Mouse (Mus musculus): ENCODE measurements around the gene Kcnj15. TPM values are rescaled to one million over a fixed set of nuclear protein-coding genes. Genes with fewer than 3 reads are reported as not detected.
A peak's percentile ranks its signal among the peaks of the same experiment; 100 is the strongest.

The Kcnj15 gene
- polyA plus RNA-seq, 1 experiment from 2014 or later = 0.28 TPM

GRCm38 (mm10) chr16:95321945-95322625 lies 64.7 kb downstream of the Kcnj15 start:
- Histone ChIP-seq H3K27me3 (replicated peaks) (no peaks in the 10 kb centered on the region), H3K36me3 (no peaks in the 10 kb centered on the region), H3K27ac (no peak overlapping the region), H3K4me1 (replicated peaks) (no peaks in the 10 kb centered on the region), H3K4me2 (replicated peaks) (no peak overlapping the region), H3K4me3 (replicated peaks) (no peak overlapping the region), H3K9ac (no peak overlapping the region), H3K9me3 (no peaks in the 10 kb centered on the region)
- WGBS = 67% methylated on average over 9 of the region's 9 CpGs
- no peak for ATAC-seq

- Histone ChIP-seq H3K9ac (no peak overlapping the region), H3K27ac (no peak overlapping the region), H3K4me3 (replicated peaks) (no peak overlapping the region), H3K4me1 (replicated peaks) (no peaks in the 10 kb centered on the region), H3K27me3 (replicated peaks) (no peaks in the 10 kb centered on the region), H3K4me2 (replicated peaks) (no peak overlapping the region), H3K36me3 (no peaks in the 10 kb centered on the region), H3K9me3 (no peaks in the 10 kb centered on the region)
- no peak for ATAC-seq
- WGBS = 82% methylated on average over 5 of the region's 5 CpGs
Measured at GRCm38 (mm10) chr16:95332159-95332558, 74.8 kb downstream of the Kcnj15 start.

- Histone ChIP-seq H3K27me3 (replicated peaks) (no peaks in the 10 kb centered on the region), H3K4me3 (replicated peaks) (no peak overlapping the region), H3K9me3 (no peaks in the 10 kb centered on the region), H3K4me1 (replicated peaks) (peaks cover 6% of the 10 kb centered on the region; the same call in 1 of the 2 replicates), H3K9ac (no peak overlapping the region), H3K4me2 (replicated peaks) (peak overlapping the region; percentile 49), H3K27ac (no peak overlapping the region), H3K36me3 (no peaks in the 10 kb centered on the region)
- ATAC-seq = peak; percentile 89
- 25% methylated on average over 28 of the region's 28 CpGs for WGBS
Measured at GRCm38 (mm10) chr16:95340885-95341791, 83.8 kb downstream of the Kcnj15 start.

GRCm38 (mm10) chr16:95342030-95342429 lies 84.7 kb downstream of the Kcnj15 start:
- Histone ChIP-seq H3K4me2 (replicated peaks) (0 out of 2 replicates have a peak overlapping the region, but pooled peaks have one; percentile 49), H3K9ac (no peak overlapping the region), H3K9me3 (no peaks in the 10 kb centered on the region), H3K27ac (no peak overlapping the region), H3K4me3 (replicated peaks) (no peak overlapping the region), H3K4me1 (replicated peaks) (peaks cover 8% of the 10 kb centered on the region; the same call in 1 of the 2 replicates), H3K27me3 (replicated peaks) (no peaks in the 10 kb centered on the region), H3K36me3 (no peaks in the 10 kb centered on the region)
- 0 out of 2 replicates have a peak, but pooled peaks have one; percentile 9 for ATAC-seq
- WGBS = 73% methylated on average over 8 of the region's 8 CpGs

GRCm38 (mm10) chr16:95344961-95345360 lies 87.6 kb downstream of the Kcnj15 start:
- ATAC-seq = no peak

GRCm38 (mm10) chr16:95345882-95346281 lies 88.5 kb downstream of the Kcnj15 start:
- 3% methylated on average over 5 of the region's 7 CpGs for WGBS
- ATAC-seq = no peak
- Histone ChIP-seq H3K36me3 (no peaks in the 10 kb centered on the region), H3K9ac (no peak overlapping the region), H3K4me2 (replicated peaks) (no peak overlapping the region), H3K4me3 (replicated peaks) (no peak overlapping the region), H3K27ac (no peak overlapping the region), H3K4me1 (replicated peaks) (peaks cover 9% of the 10 kb centered on the region; the same call in 1 of the 2 replicates), H3K27me3 (replicated peaks) (no peaks in the 10 kb centered on the region), H3K9me3 (no peaks in the 10 kb centered on the region)

More at GRCm38 (mm10) chr16:95344961-95345360, 87.6 kb downstream of the Kcnj15 start:
- no peaks in the 10 kb centered on the region for H3K9me3 ChIP-seq
- H3K36me3 ChIP-seq = no peaks in the 10 kb centered on the region
- no peak overlapping the region for H3K4me3 ChIP-seq (replicated peaks)
- H3K4me1 ChIP-seq (replicated peaks) = peaks cover 13% of the 10 kb centered on the region; the same call in 1 of the 2 replicates
- no peak overlapping the region for H3K27ac ChIP-seq
- H3K4me2 ChIP-seq (replicated peaks) = no peak overlapping the region
- H3K27me3 ChIP-seq (replicated peaks) = no peaks in the 10 kb centered on the region
- WGBS = 66% methylated on average over 10 of the region's 10 CpGs
- no peak overlapping the region for H3K9ac ChIP-seq

GRCm38 (mm10) chr16:95347202-95347601 lies 89.8 kb downstream of the Kcnj15 start:
- H3K9ac ChIP-seq = no peak overlapping the region
- no peaks in the 10 kb centered on the region for H3K9me3 ChIP-seq
- no peak overlapping the region for H3K4me2 ChIP-seq (replicated peaks)
- peaks cover 7% of the 10 kb centered on the region; the same call in 1 of the 2 replicates for H3K4me1 ChIP-seq (replicated peaks)
- H3K36me3 ChIP-seq = no peaks in the 10 kb centered on the region
- H3K4me3 ChIP-seq (replicated peaks) = no peak overlapping the region
- H3K27ac ChIP-seq = 0 out of 2 replicates have a peak overlapping the region, but pooled peaks have one; percentile 4
- no peaks in the 10 kb centered on the region for H3K27me3 ChIP-seq (replicated peaks)
- WGBS = 15% methylated on average over 3 of the region's 3 CpGs
- peak; percentile 55 for ATAC-seq

- H3K27ac ChIP-seq = no peak overlapping the region
Measured at GRCm38 (mm10) chr16:95348555-95348954, 91.2 kb downstream of the Kcnj15 start.

GRCm38 (mm10) chr16:95349344-95349743 lies 92.0 kb downstream of the Kcnj15 start:
- no peak overlapping the region for H3K9ac ChIP-seq
- H3K9me3 ChIP-seq = no peaks in the 10 kb centered on the region
- H3K27ac ChIP-seq = no peak overlapping the region
- H3K4me1 ChIP-seq (replicated peaks) = peaks cover 7% of the 10 kb centered on the region; the same call in 1 of the 2 replicates
- no peaks in the 10 kb centered on the region for H3K36me3 ChIP-seq
- ATAC-seq = no peak
- H3K4me3 ChIP-seq (replicated peaks) = no peak overlapping the region
- H3K27me3 ChIP-seq (replicated peaks) = no peaks in the 10 kb centered on the region
- no peak overlapping the region for H3K4me2 ChIP-seq (replicated peaks)
- WGBS = 93% methylated on average over 6 of the region's 6 CpGs

More at GRCm38 (mm10) chr16:95348555-95348954, 91.2 kb downstream of the Kcnj15 start:
- Histone ChIP-seq H3K4me1 (replicated peaks) (peaks cover 7% of the 10 kb centered on the region; the same call in 1 of the 2 replicates), H3K4me2 (replicated peaks) (no peak overlapping the region), H3K4me3 (replicated peaks) (no peak overlapping the region), H3K27me3 (replicated peaks) (no peaks in the 10 kb centered on the region), H3K9me3 (no peaks in the 10 kb centered on the region), H3K36me3 (no peaks in the 10 kb centered on the region), H3K9ac (no peak overlapping the region)
- ATAC-seq = no peak
- 82% methylated on average over 9 of the region's 9 CpGs for WGBS

GRCm38 (mm10) chr16:95349745-95350144 lies 92.4 kb downstream of the Kcnj15 start:
- Histone ChIP-seq H3K9ac (no peak overlapping the region), H3K27me3 (replicated peaks) (no peaks in the 10 kb centered on the region), H3K4me3 (replicated peaks) (no peak overlapping the region), H3K36me3 (no peaks in the 10 kb centered on the region), H3K27ac (no peak overlapping the region), H3K4me1 (replicated peaks) (peaks cover 7% of the 10 kb centered on the region; the same call in 1 of the 2 replicates), H3K9me3 (no peaks in the 10 kb centered on the region), H3K4me2 (replicated peaks) (no peak overlapping the region)
- WGBS = 77% methylated on average over 5 of the region's 5 CpGs
- no peak for ATAC-seq

Measured in intestine, embryonic 15.5 days (tissue).